Mouse (Mus musculus) kidney, adult 2 months (tissue): Measurements from ENCODE around the gene Ksr1.

Source experiments
- CTCF ChIP-seq: fragments of 200-500 bp; conservative IDR thresholded peaks from 2 replicates; pipeline ENCODE4 v1.5.1; 2011; ENCODE audit warnings: low read depth, mild to moderate bottlenecking, control low read depth, low read length, moderate library complexity, mixed read lengths; ENCODE audit not compliant: insufficient read depth, insufficient read length
- POLR2A ChIP-seq: fragments of 200-500 bp; IDR thresholded peaks from one replicate; pipeline ENCODE4 v1.6.1; 2011; ENCODE audit warnings: low read depth, low read length, control low read depth

- TF ChIP-seq POLR2A: no peak
- no peak for TF ChIP-seq CTCF
Measured at GRCm38 (mm10) chr11:79118918-79119377, 27.3 kb downstream of the Ksr1 start.
